Mouse (Mus musculus): ENCODE measurements around the gene Nos1ap.

Gene Nos1ap

GRCm38 (mm10) chr1:170410402-170411191, 179.1 kb downstream of the Nos1ap start:
- TF ChIP-seq GATA4 (IDR thresholded peaks at IDR 0.05; ENCODE audit: insufficient replicate concordance, low read length): no peak

DNA sequence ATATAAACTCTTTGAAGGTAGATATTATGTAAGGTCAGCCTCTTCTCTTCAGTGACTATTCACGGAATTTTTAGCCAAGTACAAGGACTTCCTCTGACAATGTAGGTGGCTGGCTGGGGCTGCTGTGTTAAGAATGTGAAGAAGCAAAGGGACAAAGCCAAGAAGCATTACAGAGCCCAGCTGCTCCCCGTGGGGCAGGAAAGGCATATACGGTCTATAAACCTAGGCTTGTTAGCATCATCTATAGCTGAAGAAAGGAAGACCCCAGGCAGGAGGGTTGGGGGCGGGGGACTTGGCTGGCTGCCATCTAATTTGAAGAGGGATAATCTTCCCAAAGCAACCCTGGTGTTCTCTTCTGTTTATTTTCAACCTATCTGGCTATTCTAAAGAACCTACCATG, 180.6 kb downstream of the Nos1ap start:
- no peak for TF ChIP-seq GATA4 (IDR thresholded peaks at IDR 0.05; ENCODE audit: insufficient replicate concordance, low read length)

GRCm38 (mm10) chr1:170406921-170407320, 182.7 kb downstream of the Nos1ap start:
- no peak for TF ChIP-seq GATA4 (IDR thresholded peaks at IDR 0.05; ENCODE audit: insufficient replicate concordance, low read length)

GRCm38 (mm10) chr1:170405152-170405551, 184.5 kb downstream of the Nos1ap start:
- TF ChIP-seq GATA4 (IDR thresholded peaks at IDR 0.05; ENCODE audit: insufficient replicate concordance, low read length): no peak

- TF ChIP-seq GATA4 (IDR thresholded peaks at IDR 0.05; ENCODE audit: insufficient replicate concordance, low read length): no peak
Measured at GRCm38 (mm10) chr1:170402682-170403081, 187.0 kb downstream of the Nos1ap start.

GRCm38 (mm10) chr1:170398866-170399265, 190.8 kb downstream of the Nos1ap start:
- TF ChIP-seq GATA4 (IDR thresholded peaks at IDR 0.05; ENCODE audit: insufficient replicate concordance, low read length): no peak

DNA sequence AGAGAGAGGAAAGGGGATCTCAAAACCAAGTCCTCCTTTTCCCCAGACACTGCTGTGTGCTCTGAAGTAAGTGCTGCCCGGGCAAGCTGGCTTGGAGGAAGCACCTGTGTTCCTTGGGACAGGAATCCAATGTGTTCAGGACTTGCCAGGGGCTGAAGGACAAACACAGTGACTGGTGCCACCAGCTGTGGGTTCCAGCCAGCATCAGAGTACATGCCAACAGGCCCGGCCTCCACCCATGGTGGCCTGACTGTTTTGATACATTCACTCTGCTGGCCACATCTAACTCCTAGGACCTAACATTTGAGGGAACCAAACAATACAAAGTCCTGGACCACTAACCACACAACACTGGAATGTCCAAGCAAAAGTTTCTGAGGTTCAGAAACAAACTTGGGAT, 194.6 kb downstream of the Nos1ap start:
- TF ChIP-seq GATA4 (IDR thresholded peaks at IDR 0.05; ENCODE audit: insufficient replicate concordance, low read length): no peak

GRCm38 (mm10) chr1:170394641-170395040, 195.0 kb downstream of the Nos1ap start:
- TF ChIP-seq GATA4 (IDR thresholded peaks at IDR 0.05; ENCODE audit: insufficient replicate concordance, low read length): no peak

DNA sequence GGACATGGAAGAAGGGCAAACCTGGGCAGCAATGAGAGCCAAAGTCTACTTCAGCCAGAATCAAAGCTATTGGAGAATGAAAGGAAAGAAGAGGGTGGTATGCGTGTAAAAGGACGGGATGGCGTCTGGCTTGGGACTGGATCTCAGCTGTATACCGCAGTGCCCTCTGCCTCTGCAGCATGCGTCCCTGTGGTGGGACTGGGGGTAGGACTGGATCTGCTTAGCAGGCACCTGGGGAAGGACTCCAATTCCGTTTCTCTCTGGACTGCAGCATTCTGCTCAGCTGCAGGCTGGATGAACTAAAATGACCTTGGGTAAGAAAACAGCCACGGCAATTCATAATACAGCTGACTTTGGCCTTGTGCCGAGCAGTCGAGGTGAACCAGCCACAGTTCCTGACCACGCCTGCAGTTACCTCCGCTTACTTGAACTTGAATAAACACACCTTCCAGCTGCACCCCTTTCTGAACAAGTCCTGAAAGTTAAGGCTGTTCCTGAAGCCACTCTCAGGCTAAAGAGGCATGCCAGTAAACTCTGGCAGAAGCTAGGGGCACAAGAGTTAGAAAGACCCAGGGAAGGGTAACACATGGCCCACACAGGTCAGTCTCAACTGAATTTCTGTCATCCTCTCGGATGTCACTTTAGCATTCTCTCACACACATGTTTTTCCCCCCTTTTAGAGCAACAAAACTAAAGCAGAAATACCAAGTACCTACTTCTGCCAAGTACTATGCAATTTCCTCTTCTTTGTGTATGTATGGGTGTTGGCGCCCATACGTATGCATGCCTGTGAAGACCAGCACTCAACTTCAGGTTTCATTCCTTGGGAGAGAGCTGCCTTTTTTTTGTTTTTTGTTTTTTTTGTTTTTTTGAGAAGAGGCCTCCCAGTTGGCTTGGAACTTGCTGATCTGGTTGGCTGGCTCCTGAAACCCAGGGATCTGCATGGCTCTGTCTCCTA, 196.6 kb downstream of the Nos1ap start:
- no peak for TF ChIP-seq GATA4 (IDR thresholded peaks at IDR 0.05; ENCODE audit: insufficient replicate concordance, low read length)

GRCm38 (mm10) chr1:170387180-170387912, 202.3 kb downstream of the Nos1ap start:
- no peak for TF ChIP-seq GATA4 (IDR thresholded peaks at IDR 0.05; ENCODE audit: insufficient replicate concordance, low read length)

DNA sequence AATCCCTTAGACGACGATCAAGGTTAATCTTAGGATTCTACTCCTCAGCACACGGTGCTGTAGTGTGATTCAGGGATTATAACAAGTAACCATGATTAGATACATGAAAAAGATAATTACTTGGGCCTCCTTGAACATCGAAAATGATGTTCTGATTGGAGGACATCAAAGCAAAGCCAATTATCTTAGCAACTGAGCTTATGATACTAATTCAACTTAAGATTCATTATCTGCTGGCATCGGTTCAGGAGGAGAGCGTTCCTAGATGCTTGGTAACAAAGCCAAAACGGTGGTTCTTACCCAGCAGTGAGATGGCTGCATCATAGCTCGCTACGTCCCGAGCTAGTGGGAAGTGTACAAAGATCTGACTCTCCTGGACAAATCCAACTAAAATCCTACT, 204.2 kb downstream of the Nos1ap start:
- no peak for TF ChIP-seq GATA4 (IDR thresholded peaks at IDR 0.05; ENCODE audit: insufficient replicate concordance, low read length)

GRCm38 (mm10) chr1:170383530-170383929, 206.1 kb downstream of the Nos1ap start:
- TF ChIP-seq GATA4 (IDR thresholded peaks at IDR 0.05; ENCODE audit: insufficient replicate concordance, low read length): no peak

DNA sequence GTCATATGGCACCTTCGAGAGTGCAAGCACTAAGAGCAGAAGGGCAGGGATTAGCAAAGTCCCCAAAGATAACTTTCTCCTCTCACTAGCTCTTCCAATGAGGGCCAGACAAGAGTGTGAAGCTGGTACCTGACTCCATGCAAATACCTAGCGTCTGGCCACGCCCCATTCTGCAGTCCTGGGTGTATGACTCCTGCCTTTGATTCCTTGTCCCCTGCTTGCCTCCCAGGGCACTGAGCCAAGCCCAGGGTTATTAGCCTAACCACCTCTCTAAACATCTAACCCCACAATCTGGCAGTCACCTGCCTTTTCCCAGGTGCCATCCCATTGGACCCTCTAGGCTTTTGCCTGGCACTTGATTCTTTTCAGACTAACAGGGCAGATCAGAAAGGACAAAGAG, 208.2 kb downstream of the Nos1ap start:
- no peak for TF ChIP-seq GATA4 (IDR thresholded peaks at IDR 0.05; ENCODE audit: insufficient replicate concordance, low read length)

- TF ChIP-seq GATA4 (IDR thresholded peaks at IDR 0.05; ENCODE audit: insufficient replicate concordance, low read length): no peak
Measured at GRCm38 (mm10) chr1:170380505-170380904, 209.2 kb downstream of the Nos1ap start.

- TF ChIP-seq GATA4 (IDR thresholded peaks at IDR 0.05; ENCODE audit: insufficient replicate concordance, low read length): no peak
Measured at GRCm38 (mm10) chr1:170375721-170376120, 213.9 kb downstream of the Nos1ap start.
